Mouse (Mus musculus): ENCODE data around the gene Galc. TPM values are rescaled to one million over a fixed set of nuclear protein-coding genes. Genes with fewer than 3 reads are reported as not detected.

Gene Galc
- polyA plus RNA-seq (2017; shearing (Covaris generic)) = 1 to 10 TPM; 3.4 to 5.3 TPM

GRCm38 (mm10) chr12:98258845-98259517 is at the start of gene Galc:
Galc (minus strand) TSS chr12:98259459.

GRCm38 (mm10) chr12:98268441-98269369 is 9.4 kb upstream of the Galc start, which contains the start of gene Gpr65:
Gpr65 (plus strand) TSS chr12:98268635.

Other genes starting within 250 kb of the Galc start
- gene Gpr65, start 9.2 kb upstream of the Galc start, polyA plus RNA-seq (2017; shearing (Covaris generic)) = 10 to 100 TPM; 48.3 to 49.4 TPM